Mouse (Mus musculus) intestine, postnatal 0 days (tissue): ENCODE measurements around the gene Kng2. TPM values are rescaled to one million over a fixed set of nuclear protein-coding genes. Genes with fewer than 3 reads are reported as not detected.
"Not testable (repeated sequence)": the region's sequence is repeated elsewhere in the genome, so short reads cannot be mapped to it uniquely, and the experiment has no call there.

Experiments used
- ATAC-seq: fragments of 200-750 bp; cut with Nextera tagmentation; 2 replicates; pipeline ENCODE4 v1.8.0; 2017; ENCODE audit warnings: mild to moderate bottlenecking, moderate TSS enrichment, moderate library complexity
- H3K27ac ChIP-seq: fragments of 300-500 bp; sonication (generic); 2 replicates; pipeline ENCODE4 v1.5.1; 2014; ENCODE audit warnings: mild to moderate bottlenecking, low read depth, low read length, moderate library complexity
- H3K27me3 ChIP-seq: fragments of 300-500 bp; sonication (generic); replicated peaks from 2 replicates; pipeline ENCODE4 v1.6.1; 2014; ENCODE audit warnings: low read length, mixed read lengths; ENCODE audit not compliant: control insufficient read depth, insufficient read depth
- H3K36me3 ChIP-seq: fragments of 300-500 bp; sonication (generic); 2 replicates; pipeline ENCODE4 v1.6.1; 2014; ENCODE audit warnings: mild to moderate bottlenecking, moderate library complexity; ENCODE audit not compliant: control insufficient read depth, insufficient read depth
- H3K4me1 ChIP-seq: fragments of 300-500 bp; sonication (generic); replicated peaks from 2 replicates; pipeline ENCODE4 v1.6.1; 2014; ENCODE audit warnings: antibody characterized with exemption, low read length, mixed read lengths; ENCODE audit not compliant: control insufficient read depth, insufficient read depth
- H3K4me2 ChIP-seq: fragments of 300-500 bp; sonication (generic); replicated peaks from 2 replicates; pipeline ENCODE4 v1.6.1; 2014; ENCODE audit warnings: low read depth, mild to moderate bottlenecking, moderate library complexity
- H3K4me3 ChIP-seq: fragments of 300-500 bp; sonication (generic); 2 replicates; pipeline ENCODE4 v1.5.1; 2014; ENCODE audit warnings: low read depth, low read length
- H3K9ac ChIP-seq: fragments of 300-500 bp; sonication (generic); 2 replicates; pipeline ENCODE4 v1.6.1; 2014; ENCODE audit warnings: mild to moderate bottlenecking, low read depth, low read length
- H3K9me3 ChIP-seq: fragments of 300-500 bp; sonication (generic); 2 replicates; pipeline ENCODE4 v1.6.1; 2016; ENCODE audit warnings: mixed run types; ENCODE audit not compliant: control insufficient read depth
- CTCF ChIP-seq: sonication (generic); IDR thresholded peaks from 2 replicates; pipeline ENCODE4 v1.5.1; 2016; ENCODE audit warnings: low read depth, mild to moderate bottlenecking, control low read depth, antibody characterized with exemption, moderate library complexity
- WGBS: fragments of 180-500 bp; shearing (Covaris S2); extraction: QIAGEN DNeasy Blood & Tissue Kit; methylation state at CpG from one replicate; pipeline ENCODE4 v1.1.7; 2014; 5-methylcytosine and 5-hydroxymethylcytosine counted together
- polyA plus RNA-seq: library from polyadenylated mRNA; unstranded; fragments of >200 nt; fragmentation: Nextera tagmentation; extraction: Ambion mirVana; gene quantifications from 2 replicates; pipeline ENCODE4 v1.2.1, GENCODE M21; 2015

The Kng2 gene
- polyA plus RNA-seq: 1.1 and 1.4 TPM in 2 replicates

DNA sequence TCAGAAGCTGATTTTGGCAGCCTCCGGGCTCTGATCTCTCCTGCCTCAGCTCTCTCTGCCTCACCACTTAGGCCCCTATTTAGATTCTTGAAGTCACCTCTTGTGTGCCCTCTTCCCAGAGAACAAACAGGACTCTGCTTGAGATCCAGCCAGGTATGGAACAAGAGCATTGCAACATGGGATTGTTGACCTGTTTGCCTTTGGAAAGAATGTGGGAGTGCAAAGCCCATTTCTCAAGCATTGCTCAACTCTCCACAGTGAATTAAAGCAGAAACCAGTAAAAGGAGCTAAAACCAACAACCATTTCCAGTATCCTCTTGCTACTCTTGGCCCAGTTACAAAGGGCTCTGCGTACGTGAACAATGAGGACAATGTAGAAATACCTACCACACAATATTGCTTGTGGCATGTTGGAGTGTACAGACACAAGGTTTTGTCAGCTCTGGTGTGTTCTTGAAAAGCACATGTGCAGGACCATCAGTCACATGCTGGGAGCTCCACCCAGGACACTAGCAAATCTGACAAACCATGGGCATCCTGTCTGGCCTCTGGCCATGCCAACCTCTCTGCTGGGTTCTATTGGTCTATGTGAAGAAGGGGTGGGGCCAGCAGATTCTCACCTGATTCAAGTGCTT, at the start of gene Kng2:
TSS of gene Kng2 (minus strand) at position 517 of the 635 bp plus-strand sequence.
- 79% methylated on average over 3 of the region's 3 CpGs for WGBS
- ATAC-seq, H3K36me3 ChIP-seq, H3K4me3 ChIP-seq, H3K9ac ChIP-seq, H3K4me2 ChIP-seq, H3K27me3 ChIP-seq, H3K4me1 ChIP-seq, H3K9me3 ChIP-seq, H3K27ac ChIP-seq: not testable (repeated sequence)

DNA sequence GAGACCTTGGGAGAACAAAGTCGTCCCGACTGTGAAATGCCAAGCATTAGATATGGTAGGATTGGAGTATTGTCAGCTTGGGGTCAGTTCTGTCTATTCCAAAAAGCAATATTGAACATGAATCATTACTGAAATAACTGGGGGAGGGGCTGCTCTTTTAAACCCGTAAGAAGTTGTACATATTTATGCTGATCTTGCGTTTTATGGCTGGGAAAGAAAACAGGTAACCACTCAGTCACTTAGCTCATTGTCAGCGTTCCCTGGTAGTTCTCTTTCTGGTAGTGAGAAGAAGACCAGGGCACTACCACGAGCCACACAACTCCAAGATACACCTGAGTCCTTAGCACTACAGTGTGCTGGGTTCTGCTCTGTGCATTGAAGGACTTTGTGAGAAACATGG, 48.2 kb upstream of the Kng2 start:
- H3K4me1 ChIP-seq, H3K27ac ChIP-seq, H3K36me3 ChIP-seq, H3K27me3 ChIP-seq, H3K4me3 ChIP-seq, H3K9me3 ChIP-seq, H3K4me2 ChIP-seq, H3K9ac ChIP-seq: not testable (repeated sequence)
- WGBS: 75% methylated on average over 6 of the region's 6 CpGs
- ATAC-seq: peak; percentile 25; the same call in 1 of the 2 replicates

DNA sequence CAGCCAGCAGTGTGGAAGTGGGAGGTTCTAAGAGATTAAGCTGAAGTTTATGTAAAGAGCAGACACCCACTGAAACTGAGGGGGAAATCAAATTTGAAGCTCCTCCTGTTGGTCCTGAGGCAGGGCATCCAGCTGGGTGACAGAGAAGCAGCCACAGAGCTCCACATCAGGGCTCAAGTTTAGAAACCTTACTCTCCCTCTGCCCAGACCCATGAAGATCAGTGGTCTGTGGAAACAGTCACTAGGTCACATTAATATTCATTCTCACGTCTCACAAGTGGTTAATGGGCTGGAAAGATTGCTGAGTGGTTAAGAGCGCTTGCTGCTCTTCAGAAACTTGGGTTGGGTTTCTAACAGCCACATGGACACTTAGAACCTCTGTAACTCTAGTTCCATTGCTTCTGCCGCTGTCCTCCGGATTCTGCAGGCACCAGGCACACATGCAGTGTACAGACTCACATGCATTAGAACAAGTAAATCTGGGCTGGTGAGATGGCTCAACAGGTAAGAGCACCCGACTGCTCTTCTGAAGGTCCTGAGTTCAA, 31.6 kb upstream of the Kng2 start:
- H3K27ac ChIP-seq, H3K27me3 ChIP-seq, H3K36me3 ChIP-seq, H3K9ac ChIP-seq, H3K4me1 ChIP-seq, H3K9me3 ChIP-seq, ATAC-seq, H3K4me2 ChIP-seq, H3K4me3 ChIP-seq: not testable (repeated sequence)
- 90% methylated on average over 5 of the region's 5 CpGs for WGBS

DNA sequence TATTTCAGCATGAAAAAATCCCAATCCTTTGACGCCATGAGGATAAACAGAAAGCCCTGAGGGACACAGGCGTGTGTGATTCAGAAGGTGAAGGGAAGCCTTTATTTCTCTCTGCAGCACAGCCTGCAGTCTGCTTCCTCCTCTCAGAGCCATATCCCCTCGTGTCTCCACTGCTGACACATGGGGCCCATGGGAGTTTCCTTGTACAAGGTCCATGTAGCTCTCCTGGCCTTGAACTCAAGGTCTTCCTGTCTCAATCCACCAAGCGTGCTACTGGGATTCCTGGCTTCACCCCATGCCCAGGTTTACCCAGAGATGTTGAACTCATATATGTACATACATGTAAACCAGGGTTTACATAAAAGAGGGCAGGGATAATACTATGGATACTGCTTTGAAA, 30.3 kb upstream of the Kng2 start:
- peak; percentile 73 for ATAC-seq
- not testable (repeated sequence) for H3K27me3 ChIP-seq, H3K4me1 ChIP-seq, H3K27ac ChIP-seq, H3K9ac ChIP-seq, H3K36me3 ChIP-seq, H3K4me2 ChIP-seq, H3K9me3 ChIP-seq, H3K4me3 ChIP-seq
- 27% methylated on average over 4 of the region's 4 CpGs for WGBS

DNA sequence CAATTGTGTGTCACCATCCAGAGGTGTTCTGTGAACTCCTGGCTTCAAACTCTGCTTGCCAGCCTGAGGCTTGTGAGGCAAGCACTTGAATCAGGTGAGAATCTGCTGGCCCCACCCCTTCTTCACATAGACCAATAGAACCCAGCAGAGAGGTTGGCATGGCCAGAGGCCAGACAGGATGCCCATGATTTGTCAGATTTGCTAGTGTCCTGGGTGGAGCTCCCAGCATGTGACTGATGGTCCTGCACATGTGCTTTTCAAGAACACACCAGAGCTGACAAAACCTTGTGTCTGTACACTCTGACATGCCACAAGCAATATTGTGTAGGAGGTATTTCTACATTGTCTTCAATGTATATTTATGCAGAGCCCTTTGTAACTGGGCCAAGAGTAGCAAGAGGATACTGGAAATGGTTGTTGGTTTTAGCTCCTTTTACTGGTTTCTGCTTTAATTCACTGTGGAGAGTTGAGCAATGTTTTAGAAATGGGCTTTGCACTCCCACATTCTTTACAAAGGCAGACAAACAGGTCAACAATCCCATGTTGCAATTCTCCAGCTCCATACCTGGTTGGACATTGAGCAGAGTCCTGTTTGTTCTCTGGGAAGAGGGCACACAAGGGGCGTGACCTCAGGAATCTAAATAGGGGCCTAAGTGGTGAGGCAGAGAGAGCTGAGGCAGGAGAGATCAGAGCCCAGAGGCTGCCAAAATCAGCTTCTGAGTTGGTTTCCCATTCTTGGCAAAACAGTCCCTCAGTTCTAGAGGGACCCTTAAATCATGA, 28.6 kb upstream of the Kng2 start, which contains the start of gene Kng1:
TSS of gene Kng1 (plus strand) at position 198 of the 780 bp plus-strand sequence.
- H3K4me1 ChIP-seq, H3K27me3 ChIP-seq, H3K4me2 ChIP-seq, H3K27ac ChIP-seq, H3K4me3 ChIP-seq, H3K9me3 ChIP-seq, H3K9ac ChIP-seq, H3K36me3 ChIP-seq, ATAC-seq: not testable (repeated sequence)
- 78% methylated on average over 1 of the region's 1 CpGs for WGBS

DNA sequence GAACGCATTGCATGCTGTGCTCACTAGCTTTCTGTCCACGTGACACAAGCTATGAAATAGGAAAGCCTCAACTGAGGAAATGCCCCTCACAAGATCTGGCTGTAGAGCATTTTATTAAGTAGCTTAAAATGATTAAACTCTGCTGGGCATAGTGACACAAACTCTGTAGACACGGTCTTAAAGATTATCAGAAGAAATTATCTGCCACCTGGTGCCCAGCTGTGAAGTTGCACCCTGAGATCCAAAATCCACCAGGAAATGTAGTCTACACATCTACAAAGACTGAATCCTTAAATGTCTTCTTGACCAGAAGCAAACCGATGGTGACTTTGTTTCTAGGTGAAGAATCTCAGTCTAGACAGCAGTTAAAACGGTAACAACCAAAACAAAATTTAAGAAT, 17.0 kb upstream of the Kng2 start:
- no peak overlapping the region for H3K9ac ChIP-seq
- no peak for ATAC-seq
- no peak overlapping the region for H3K4me2 ChIP-seq
- no peak overlapping the region for H3K4me3 ChIP-seq
- no peaks in the 10 kb centered on the region for H3K9me3 ChIP-seq
- no peak overlapping the region for H3K27ac ChIP-seq
- no peaks in the 10 kb centered on the region for H3K4me1 ChIP-seq
- no peaks in the 10 kb centered on the region for H3K36me3 ChIP-seq
- TF ChIP-seq CTCF: peak; percentile 70
- 56% methylated on average over 5 of the region's 5 CpGs for WGBS
- no peaks in the 10 kb centered on the region for H3K27me3 ChIP-seq
